Mouse (Mus musculus) cerebellum, adult 8-10 months (tissue): Measurements from ENCODE around the gene Itgb7.

Source experiments
- DNase-seq: peaks from one replicate; pipeline ENCODE4 v3.0.0; 2022

The Itgb7 gene

DNA sequence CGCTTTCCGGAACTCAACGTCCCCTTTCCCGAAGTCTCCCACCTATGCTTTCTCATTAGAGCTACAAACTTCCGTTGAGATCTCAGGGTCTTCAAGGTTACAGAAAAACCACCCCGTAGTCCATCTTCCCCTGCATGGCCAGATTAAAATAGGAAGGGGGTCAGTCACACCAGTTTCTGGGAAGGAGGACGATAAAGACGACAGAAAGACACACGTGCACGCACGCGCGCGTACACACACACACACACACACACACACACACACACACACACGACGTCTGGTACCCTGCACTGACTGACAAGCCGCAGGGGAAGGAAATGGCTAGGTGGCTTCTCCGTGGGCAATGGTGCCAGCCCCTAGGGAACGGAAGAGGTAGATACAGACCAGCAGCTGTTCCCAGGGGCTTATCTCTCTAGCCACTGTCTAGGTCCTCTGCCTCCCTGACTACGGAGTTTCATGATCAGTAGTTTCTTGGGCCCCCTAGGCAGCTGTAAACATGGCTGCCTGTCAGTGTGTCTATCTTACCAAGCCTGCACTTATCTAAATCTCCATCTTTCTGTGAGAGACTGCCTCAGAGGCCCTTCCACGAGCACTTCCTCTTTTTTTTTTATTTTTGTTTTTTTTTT is 6.6 kb downstream of the Itgb7 start:
- DNase-seq = no peak

DNA sequence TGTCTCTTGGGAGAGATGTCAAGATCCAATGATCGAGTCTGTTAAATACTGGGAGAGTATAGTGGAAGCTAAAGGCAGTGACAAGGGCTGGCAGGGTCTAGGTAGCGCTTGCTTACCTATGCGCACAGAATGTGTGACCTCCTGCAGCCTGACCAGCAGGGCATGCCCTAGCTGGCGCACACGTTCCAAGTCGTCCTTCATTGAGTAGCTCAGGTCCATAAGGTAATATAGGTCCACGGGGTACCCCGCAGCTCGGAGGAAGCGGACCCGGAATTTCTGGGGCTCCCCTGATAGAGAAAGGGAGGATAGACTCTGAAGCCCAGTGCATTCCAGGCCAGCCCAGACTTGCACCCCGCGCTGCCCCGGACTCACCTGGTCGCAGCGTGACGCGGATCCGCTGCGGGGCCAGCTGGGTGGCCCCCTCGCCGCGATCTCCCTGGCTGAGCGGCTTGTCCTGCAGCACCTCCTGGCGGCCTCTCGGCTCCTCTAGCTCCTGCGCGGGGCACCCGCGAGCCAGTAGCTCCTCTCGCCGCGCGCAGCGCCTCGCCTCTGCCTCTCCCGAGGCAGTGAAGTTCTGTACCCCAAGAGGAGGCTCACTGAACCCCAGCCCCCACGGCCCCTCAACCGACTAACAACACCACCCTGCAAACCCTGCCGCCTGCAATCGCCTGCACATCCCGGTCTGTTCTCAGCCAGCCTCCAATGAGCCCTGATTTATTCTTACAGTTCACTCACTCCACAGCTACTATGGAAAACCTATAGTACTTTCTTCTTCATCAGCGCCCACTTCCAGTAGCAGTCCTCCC is 7.4 kb downstream of the Itgb7 start:
- peak; percentile 84 for DNase-seq

GRCm38 (mm10) chr15:102222386-102222785 is 9.4 kb downstream of the Itgb7 start:
- no peak for DNase-seq

DNA sequence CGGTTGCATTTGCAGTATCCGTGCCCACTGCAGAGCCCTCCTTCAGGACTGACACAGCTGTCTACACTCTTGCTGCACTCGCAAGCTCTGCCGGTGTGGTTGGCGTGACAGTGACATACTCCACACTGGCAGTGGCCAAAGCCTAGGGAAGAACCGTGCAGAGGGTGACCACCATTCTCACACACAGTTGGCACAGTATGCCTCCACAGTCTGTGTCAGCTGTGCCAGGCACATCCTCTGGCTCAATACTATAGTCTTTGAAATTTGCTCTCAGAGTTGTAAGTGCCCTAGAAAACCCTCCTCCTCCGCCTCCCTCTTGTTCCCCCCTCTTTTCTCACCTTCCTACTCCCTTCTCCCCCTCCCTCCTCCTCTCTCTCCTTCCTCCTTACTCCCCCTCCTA is 14.4 kb downstream of the Itgb7 start:
- no peak for DNase-seq

DNA sequence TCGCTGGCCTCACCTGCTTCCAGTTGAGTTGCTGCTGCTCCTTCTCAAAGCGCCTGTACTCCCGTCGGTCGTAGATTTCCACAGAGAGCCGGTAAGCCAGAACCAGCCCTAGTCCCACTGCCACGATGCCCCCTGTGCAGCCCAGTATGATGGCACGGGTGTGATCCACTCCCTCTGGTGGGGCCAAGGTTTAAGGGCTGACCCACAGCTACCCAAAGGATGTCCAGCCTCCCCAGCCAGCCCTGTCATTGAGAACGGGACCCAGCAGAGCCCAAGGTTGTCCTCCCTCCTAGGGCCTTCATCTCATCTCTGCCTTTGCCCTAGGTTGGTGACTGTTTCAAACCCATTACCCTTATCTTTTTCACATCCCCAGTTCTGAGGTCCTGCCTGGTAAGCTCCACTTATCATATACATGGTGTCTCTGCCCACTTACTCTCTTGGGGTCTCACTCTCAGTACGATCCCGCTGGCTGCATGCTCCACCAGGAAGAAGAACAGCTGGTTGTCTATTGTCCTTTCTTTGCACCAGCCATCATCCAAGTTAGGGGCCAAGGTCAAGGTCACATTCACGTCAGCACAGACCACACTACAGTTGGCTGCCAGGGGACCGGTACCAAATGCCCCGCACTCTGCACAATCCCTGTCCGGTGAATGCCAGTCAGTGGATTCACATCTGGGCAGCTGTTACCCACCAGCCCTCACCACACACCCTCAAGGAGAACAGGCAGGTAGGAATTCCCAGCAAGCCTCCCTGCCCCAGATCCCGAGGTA is 15.1 kb downstream of the Itgb7 start:
- DNase-seq = no peak

DNA sequence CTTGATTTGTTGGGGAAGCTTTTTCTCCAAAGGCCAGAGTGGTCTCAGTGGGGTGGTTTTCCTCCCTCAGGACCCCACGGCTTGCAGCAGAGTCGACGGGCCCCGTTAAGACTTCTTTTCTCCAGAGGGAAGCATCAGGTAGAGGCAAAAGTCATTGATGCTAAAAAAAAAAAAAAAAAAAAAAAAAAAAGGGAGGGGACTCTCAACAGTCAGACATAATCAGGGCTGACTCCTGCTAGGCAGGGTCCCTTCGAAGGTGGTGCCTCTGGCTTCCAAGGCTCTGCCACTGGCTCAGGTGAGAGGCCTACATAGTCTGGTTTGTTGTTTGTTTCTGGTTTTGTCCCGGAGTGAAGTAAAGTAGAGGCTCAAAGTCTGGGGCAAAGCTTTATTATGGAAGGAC is 16.1 kb downstream of the Itgb7 start:
- DNase-seq = no peak

DNA sequence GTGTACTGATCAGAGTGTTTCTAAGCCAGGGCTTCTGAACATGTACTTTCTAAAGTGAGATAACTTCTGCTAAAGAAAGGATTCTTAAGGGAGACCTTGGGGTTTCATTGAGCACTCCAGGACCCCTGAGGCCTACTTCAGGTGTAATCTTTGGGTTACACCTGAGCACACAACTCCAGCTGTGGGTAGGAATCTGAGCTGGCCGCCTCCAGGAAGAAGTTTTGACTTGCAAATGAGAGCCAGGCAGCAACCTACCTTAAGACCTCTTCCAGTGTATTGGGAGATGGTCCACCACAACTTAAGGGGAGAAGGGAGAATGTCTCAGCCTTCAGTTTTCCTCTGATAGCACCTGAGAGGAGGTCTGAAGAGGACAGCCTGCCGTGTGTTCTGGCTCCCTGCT is 17.6 kb downstream of the Itgb7 start:
- no peak for DNase-seq

GRCm38 (mm10) chr15:102211895-102212294 is 19.8 kb downstream of the Itgb7 start:
- DNase-seq = no peak

GRCm38 (mm10) chr15:102210816-102211215 is 20.9 kb downstream of the Itgb7 start:
- DNase-seq = no peak

GRCm38 (mm10) chr15:102209114-102209513 is 22.6 kb downstream of the Itgb7 start:
- no peak for DNase-seq

DNA sequence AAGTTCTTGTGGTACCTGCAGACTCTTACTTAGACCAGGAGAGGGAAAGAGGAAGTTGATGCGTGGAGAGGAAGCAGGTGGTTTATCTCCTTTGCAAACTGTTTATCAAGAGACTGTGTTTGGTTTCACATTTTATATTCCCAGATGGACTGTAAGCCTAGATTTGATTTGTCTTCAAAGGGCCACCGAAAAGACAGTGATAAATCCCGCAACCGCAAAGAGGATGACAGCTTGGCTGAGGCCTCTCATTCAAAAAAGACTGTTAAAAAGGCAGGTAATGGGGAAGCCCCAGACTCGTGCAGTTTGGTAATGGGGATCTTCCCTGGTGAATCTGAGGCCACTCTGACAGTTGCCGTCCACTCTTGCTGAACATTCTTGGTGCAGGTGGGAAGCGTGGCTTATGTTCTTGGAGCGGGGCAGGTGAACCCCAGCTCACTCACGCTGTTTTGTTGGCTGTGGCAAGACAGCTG is 23.6 kb downstream of the Itgb7 start:
- no peak for DNase-seq

DNA sequence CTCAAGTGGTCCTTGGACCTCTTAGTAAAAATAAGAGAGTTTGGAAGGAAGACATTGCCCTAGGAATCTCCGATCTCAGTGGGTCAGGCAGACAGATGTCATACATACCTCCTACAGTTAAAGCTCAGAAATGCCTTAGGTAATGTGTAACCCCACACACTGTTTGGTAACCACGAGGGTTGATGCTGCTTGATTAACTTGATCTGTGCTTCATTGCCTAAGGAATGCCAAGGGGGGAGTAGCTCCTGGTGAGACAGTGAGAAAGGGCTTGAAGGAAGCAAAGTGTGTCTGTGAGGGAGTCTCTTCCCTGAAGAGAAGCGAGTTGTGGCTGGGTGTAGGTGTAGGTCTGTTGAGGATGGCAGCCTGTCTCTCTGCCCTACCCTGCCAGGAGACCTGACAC is 24.4 kb downstream of the Itgb7 start:
- no peak for DNase-seq

DNA sequence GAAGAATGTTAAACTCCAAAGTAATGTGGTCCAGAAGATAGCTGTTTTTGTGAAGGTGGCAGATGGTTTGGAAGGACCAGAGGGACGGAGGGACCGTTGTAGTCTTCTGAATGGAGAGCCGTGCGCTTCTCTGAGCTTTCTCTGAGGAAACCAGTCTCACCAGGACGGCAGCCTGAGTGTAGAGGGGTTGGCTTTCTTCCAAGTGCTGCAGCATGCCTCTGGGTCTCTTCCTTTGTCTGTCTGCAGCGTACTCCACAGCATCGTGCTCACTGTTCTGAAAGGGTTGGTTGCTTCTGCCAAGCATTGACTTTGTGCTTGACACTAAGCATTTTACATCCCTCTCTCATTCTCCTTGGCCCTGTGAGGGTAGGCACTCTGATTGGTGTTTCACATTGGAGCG is 26.0 kb downstream of the Itgb7 start:
- DNase-seq = no peak

- DNase-seq = no peak
Measured at GRCm38 (mm10) chr15:102204674-102205505, 26.9 kb downstream of the Itgb7 start, which contains the start of gene Csad. Gene Csad (minus strand): TSS chr15:102204724.

DNA sequence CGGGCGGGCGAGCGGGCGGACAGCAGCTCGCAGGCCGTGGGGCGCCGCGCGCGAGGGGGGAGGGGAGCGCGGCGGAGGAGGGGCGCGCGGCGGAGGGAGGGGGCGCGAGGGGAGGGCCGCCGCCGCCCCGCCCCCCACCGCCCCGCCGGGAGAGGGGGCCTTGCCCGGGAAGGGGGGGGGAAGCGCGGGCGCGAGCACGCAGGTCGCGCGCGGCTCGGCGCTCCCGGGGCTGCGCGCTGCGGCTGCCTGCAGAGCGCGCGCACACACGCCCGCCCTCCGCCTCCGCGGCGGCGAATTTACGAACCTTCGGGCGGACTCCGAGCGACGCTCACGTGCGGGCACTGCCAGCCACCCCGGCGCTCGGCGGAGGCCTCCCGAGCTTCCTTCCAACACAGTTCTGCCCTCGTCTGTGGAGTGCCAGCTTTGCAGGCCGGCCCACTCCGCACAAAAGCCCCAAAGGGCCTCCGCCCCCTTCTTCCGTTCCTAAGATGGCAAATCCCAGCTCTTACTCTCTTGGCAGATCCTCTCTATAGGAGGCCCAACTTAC is 27.8 kb downstream of the Itgb7 start:
- DNase-seq = peak; percentile 63

DNA sequence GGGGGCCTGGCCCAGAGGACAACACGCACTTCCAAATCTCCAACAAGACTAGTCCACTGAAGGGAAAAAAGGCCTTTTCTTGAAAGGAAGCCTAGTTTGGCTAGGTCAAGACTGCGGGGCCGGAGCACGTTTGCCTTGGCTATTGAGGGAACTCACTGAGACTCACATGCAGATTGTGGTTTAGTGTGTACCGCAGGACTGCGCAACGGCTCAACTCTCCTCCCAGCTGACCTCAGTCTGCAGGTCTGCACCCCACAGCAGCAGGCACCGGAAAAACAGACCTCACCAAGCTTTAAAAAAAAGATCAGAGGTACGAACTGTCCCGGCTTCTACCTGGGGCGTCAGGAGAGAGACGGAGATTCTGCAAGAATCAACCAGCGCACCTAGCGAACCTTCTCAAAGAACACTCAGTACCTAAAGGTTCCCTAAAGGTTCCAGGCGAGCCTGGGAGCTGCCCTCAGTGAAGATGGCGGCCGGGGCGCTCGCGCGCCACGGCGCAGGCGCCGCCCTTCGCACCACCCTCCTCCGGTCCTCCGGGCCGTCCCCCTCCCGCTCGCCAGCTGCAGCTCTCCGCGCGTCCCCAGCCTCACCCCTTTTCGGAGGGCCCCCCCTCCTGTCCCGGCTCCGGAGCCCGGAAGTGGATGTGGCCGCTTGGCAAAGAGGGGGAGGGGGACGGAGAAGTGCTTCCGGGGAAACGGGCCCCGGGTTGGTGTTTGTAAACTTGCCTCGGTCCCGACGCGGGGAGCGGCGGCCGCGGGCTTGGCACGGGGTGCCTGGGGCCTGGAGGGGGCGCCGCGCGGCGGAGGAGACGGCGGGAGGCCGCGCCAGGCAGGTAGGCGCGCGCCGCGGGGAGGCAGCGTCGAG is 28.5 kb downstream of the Itgb7 start, which contains the start of gene Zfp740:
TSS of gene Zfp740 (plus strand) at position 279 of the 864 bp plus-strand sequence.
- DNase-seq = peak; percentile 92

DNA sequence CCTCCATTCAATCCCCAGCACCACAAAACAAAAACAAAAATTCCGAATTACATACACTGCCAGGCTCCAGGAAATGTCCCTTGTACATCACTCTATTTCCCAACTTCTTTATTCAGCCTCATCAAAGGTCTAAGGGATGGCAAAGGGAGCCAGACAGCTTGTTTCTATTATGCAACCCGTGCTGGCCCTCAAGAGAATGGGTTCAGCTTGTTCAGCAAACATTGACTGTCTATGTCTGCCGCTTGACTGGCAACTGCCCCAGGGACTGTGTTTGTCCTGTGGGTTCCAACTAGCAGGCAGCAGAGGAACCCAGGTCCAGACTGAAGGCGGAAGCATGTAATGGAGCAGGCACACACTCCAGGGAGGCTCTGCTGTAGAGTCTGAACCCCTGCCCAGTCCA is 32.9 kb downstream of the Itgb7 start:
- DNase-seq = no peak

GRCm38 (mm10) chr15:102195373-102195772 is 36.4 kb downstream of the Itgb7 start:
- no peak for DNase-seq

GRCm38 (mm10) chr15:102194439-102194838 is 37.3 kb downstream of the Itgb7 start:
- DNase-seq = no peak

GRCm38 (mm10) chr15:102193652-102194051 is 38.1 kb downstream of the Itgb7 start:
- no peak for DNase-seq

GRCm38 (mm10) chr15:102192820-102193386 is 38.8 kb downstream of the Itgb7 start:
- no peak for DNase-seq
